Mouse (Mus musculus) brain, embryonic 14.5 days (tissue): Measurements from ENCODE around the gene Atp2b1.

Experiments used
- CTCF ChIP-seq: fragments of 200-500 bp; IDR thresholded peaks from 2 replicates; pipeline ENCODE4 v1.5.1; 2012; ENCODE audit warnings: inconsistent platforms, mild to moderate bottlenecking, moderate library complexity, borderline replicate concordance; ENCODE audit not compliant: insufficient read depth, insufficient read length; ENCODE audit errors: extremely low read depth
- POLR2A ChIP-seq: fragments of 200-500 bp; IDR thresholded peaks from 2 replicates; pipeline ENCODE4 v1.6.1; 2012; ENCODE audit warnings: mild to moderate bottlenecking, inconsistent platforms, borderline replicate concordance; ENCODE audit not compliant: poor library complexity, insufficient read depth, insufficient read length, severe bottlenecking; ENCODE audit errors: extremely low read depth

- TF ChIP-seq CTCF (no peak), POLR2A (no peak)
Observed at GRCm38 (mm10) chr10:98916781-98917340, 2.7 kb downstream of the Atp2b1 start.
